Mouse (Mus musculus) gonadal fat pad, adult 2 months (tissue): Measurements from ENCODE around the gene Cacna2d2. TPM values are rescaled to one million over a fixed set of nuclear protein-coding genes. Genes with fewer than 3 reads are reported as not detected.

ENCODE experiments used
- DNase-seq: peaks from one replicate; pipeline ENCODE4 v3.0.0-alpha.2; 2012; ENCODE audit warnings: low read depth
- polyA plus RNA-seq: library from polyadenylated mRNA; depleted of rRNA; stranded (reverse); fragments of >200 nt; gene quantifications from 2 replicates; pipeline ENCODE4 v1.2.3, GENCODE M21; 2012; rRNA removed

The Cacna2d2 gene
- 2.2 TPM in 2 replicates for polyA plus RNA-seq

DNA sequence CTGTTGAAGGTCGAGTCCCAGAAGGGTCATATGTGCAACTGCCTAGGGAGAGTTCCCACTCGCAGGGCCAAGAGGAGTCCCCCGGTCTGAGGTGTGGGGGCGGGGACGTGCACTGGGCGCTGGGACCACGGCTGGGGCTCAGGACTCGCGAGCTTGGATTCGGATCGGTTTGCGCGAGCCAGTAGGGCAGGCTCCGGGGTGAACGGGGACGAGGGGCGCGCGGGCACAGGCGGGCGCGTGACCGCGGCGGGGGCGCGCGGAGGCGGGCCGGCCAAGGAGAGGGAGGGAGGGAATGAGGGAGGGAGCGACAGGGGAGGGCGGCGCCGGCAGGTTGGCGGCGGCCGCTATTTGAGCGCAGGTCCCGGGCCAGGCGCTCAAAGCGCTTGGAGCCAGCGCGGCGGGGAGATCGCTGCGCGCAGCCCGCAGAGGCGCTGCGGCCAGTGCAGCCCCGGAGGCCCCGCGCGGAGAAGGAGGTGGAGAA is at the start of gene Cacna2d2:
Cacna2d2 (plus strand) TSS at position 122 of the 481 bp plus-strand sequence.
- no peak for DNase-seq

DNA sequence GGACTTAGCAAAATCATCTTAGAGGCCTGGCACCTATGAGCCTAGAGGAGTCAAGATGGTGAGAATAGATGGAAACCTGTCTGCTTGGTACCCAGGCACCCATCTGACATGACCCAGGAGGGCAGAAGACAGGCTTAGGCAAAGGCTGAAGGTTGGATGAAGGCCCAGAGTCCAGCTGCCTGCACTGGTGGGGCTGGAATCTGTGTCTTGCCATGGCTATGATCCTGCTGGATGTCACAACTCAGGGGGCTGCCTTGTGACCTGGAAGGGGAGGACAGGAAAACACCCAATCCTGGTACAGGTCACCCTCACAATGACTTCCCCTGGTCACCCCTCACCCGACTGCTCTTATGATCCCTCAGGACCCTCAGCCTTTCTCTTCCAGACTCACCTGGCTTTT is 44.6 kb upstream of the Cacna2d2 start:
- DNase-seq = no peak

DNA sequence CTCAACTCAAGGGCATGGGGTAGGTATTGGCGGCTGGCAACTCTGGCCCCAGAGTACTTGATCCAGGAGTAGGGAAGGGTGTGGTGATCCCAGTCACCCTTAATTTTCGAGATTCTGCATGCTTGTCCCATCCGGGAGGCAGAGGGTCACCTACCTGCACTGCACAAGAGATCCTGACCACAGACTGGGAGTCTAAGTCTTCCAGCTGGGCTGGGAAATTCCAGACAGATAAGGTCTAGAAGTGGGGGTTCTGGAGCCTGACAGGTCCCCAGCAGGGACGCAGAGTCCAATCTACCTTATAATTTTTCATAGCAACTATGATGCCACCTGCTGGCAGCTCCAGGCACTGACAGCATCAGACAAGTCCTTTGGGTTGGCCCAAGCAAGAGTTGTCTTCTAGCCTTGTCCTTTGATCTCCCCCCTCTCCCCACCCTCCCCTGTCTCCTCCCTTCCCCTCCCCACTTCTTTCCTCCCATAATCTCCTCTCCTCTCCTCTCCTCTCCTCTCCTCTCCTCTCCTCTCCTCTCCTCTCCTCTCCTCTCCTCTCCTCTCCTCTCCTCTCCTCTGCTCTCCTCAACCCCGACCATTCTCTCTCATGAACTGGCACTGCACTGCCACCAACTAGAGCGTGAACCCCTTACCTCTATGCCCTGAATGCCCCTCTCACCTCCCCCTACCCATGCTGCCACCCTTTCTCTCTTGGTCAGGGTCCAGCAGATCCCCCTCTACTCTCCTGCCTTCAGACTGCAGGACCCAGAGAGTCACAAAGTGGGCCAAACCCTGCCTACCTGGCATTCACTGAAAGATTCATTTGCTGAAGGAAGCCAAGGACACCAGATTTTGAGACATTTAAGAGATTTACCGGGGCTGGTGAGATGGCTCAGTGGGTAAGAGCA is 43.3 kb upstream of the Cacna2d2 start:
- no peak for DNase-seq

DNA sequence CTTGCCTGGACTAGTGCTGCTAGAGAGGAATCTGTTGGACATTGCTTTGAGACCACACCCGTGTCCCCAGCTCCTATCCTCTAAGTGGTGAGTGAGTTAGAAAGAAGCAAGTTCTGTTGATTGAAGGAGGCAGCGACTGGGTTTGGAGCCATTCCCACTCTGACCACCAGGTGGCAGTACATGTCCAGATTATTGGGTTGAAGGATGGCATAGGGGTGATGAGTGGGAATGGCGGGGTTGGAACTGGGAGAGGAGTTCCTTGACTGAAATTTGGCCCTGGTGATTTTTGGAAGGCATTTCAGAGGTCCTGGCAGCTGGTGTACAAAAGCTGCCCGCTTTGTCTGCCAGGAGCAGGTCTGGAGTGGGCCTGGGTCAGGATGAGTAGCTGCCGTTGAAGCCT is 41.8 kb upstream of the Cacna2d2 start:
- DNase-seq = no peak

DNA sequence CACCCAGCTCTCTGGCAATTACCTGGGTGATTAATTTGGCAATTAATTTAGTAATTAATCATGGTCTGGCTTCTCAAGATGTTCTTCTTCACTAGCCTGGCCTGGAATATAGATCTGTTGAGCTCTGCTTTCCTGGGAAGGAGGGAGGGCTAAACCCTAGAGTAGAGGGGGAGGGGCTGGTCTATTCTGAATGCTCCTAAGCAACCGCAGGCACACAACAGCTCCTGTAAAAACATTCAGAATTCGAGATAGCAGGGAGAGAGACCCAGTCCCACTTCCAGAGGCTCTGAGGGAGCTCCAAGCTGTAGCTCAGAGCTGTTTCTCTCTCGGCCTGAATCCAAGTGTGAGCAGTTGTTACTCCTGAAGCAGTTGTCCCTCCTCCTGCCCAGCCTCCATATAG is 38.4 kb upstream of the Cacna2d2 start:
- DNase-seq = no peak

DNA sequence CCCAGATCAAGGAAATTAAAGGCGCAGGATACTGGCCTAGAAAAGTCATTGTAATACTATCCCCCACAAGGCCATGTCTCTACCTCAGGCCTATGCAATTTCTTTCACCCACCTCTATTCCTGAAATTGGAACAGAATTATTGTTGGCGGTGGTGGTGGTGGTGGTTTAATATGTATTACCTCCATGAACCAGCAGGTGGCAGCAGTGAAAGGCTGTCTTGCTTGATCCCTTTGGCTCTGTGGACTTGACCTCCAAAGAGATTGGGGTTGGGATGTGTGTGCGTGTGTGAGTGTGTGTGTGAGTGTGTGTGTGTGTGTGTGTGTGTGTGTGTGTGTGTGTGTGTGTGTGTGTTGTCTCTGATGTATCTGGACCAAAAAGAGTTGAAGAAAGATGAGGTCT is 32.8 kb upstream of the Cacna2d2 start:
- no peak for DNase-seq

DNA sequence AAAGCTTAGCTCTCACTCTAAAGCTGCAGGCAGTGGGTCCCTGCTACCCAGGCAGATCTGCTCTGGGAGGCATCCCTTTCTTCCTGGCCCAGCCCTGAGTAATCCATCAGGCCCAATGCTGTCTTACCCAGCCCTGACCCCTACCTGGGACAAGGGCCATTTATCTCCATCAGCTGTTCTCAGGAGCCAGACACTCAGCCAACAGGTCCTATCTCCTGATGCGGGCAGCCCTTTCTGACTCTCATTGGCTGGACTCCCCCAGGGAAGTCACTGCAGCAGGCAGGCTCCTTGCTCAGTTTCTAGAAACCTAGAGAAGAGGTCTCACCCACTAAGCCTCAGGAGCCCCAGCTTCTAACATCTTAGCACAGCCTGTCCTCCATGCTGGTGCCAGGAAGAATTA is 31.1 kb upstream of the Cacna2d2 start:
- DNase-seq = no peak

DNA sequence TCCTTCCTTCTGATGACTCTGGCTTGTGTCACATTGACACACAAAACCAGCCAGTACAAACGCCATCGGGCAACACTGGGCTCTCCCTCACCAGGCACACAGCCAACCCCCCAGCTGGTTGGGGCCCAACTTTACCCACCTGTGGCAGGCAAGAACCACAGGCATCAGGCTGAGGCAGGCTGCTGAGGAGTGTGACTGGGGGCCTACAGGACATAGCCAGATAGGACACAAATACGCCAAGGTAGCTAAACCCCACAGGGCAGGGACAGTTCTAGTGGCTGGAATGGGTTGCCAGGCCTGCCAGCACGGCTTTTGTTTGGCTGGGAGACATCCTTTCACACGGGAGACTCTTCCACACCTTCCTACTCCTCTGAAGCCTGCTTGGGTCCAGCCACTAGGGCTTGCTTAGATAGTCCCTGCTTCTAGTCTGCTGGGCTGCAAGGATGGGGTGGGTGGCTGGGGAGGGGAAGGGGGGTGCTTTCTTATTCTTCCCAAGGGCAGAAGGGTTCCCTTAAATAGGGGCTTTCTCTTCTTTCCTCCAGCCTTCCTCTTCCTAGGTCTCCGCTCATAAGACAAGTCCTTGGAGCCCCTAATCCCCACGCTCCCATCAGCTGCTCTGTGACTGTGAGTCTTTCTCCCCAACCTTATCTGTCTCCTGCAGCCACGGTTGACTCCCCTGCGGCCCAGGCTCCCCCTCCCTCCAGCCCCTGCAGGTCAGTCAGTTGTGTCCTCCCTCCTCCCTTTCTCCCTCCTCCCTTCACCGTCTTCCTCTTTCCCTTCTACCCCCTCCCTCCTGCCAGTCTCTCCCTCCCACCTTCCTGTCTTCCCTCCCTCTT is 29.9 kb upstream of the Cacna2d2 start:
- no peak for DNase-seq

DNA sequence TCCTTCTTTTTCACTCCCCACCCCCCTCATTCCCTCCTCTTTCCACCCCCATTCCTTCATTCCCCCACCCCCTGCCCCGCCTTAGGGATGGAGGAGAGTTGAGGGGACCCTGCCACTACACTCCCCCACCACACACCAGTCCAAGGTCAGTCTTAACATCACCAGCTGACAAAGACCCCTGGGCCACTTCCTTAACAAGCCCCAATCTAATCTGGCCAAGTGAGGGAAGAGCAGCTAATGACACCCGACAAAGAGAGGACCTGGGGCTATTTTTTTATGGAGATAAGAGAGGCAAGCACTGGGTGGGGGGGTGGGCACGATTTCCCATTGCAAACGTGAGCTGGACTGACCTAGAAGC is 29.3 kb upstream of the Cacna2d2 start:
- DNase-seq = no peak

DNA sequence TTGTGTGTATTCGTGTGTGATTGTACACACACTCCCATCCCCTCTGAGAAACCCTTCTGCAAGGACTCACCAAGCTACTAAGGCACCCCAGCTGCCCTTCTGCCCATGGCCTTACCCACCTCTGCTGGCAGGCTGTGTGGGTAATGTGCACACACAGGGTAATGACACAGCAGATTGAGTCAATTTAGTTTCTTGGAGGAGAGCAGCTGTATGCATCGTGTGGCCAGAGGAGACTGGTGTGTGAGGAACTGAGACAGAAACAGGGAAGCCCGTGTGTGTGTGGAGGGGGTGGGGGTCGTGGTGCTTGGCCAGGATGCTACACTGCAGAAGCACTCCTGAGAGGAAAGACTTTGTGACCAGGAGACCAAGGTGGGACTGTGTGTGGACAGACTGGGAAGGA is 27.0 kb upstream of the Cacna2d2 start:
- DNase-seq = no peak

DNA sequence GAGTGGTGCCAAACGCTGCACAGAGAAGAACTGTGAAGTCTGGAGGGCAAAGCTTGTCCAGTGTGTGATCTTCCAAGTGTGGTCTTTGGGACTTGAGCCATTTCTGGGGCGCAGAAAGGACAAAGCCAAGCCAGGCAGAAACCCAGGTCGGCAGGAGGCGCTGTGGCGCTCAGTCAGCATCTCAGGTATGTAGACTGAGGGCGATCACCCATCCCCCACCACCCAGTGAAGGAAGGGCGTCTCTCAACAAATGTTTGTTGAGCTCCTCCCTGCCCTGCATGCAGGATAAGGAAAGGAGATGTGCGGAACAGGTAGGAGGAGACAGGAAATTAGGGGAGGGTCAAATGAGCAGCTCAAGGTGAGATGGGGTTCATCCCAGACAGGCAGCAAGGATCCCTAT is 24.8 kb upstream of the Cacna2d2 start:
- DNase-seq = no peak

DNA sequence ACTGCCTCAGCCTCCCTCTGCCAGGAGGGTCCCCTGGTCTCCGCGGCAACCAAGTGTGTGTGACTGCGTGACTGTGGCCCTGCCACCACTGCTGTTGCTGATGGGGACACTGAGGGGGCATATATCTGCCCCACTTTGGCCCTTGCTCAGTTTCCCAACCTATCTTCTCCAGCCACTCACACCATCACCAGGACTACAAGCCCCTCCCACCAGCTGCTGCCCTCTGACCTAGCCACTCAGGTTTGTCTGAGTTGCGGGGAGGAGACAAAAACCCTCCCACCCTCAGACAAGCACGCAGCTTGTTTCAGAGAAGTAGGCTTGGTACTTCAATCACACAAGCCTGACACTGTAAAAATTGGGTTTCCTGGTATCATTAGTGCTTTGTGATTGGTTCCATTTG is 24.0 kb upstream of the Cacna2d2 start:
- no peak for DNase-seq

DNA sequence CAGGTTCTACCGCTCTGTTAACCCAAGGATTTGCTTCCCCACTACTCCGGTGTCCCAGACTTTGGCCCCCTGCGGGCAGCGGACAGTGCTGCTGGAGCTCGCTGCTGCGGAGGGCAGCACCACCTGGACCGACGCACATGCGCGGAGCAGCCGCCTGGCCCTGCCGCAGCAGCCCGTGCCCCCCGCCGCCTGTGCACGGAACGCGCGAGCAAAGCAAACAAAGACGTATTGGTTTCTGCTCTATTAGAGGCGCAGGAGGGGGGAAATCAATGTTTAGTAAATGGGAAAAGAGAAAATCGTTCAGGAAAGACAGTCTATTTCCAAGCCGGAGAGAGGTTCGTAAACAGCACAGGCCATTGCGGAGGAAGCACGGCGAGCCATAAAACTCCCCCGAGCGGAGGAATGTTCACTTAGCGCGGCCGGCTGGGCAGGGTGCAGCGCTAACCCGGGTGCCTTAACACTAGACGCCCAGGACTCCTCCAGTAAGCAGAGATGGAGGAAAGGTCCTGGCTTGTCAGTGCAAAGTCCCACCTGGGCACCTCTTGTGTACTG is 21.4 kb upstream of the Cacna2d2 start:
- no peak for DNase-seq

DNA sequence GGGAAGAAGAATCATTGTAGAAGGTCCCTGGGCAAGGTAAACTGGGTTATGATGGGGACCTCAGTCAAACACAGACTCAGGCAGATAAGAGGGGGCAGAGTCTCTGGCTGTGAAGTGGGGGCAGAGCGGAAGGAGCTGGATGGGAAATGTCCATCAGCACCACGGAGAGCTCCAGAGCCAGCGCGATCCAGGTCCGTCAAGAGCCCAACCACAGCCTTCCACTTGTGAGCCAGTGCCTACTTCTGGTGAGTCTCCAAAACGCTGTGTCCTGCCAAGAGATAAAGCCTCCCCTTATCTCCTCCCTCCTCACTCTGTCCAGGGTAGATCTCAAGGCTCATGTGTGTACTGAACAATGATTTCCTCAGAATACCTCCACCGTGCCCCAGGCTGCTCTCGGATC is 17.7 kb upstream of the Cacna2d2 start:
- no peak for DNase-seq

DNA sequence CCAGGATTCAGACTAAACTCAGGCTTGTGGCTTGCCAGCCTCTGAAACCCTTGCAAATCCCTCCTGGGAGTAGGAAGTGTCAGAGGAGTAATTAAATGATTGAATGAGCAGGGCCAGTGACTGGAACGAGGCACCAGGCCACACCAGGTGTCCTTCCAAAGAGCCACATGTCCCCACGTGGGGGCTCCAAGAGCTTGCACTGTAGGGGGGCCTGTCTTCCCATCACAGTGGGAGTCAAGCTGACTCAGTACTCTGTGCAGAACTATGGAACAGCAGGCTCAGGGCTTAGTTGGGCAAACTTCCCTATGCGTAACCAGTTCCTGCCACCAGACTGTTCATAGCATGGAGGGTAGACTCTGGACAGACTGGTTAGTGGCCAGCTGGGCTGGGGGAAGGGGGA is 15.0 kb upstream of the Cacna2d2 start:
- DNase-seq = no peak

DNA sequence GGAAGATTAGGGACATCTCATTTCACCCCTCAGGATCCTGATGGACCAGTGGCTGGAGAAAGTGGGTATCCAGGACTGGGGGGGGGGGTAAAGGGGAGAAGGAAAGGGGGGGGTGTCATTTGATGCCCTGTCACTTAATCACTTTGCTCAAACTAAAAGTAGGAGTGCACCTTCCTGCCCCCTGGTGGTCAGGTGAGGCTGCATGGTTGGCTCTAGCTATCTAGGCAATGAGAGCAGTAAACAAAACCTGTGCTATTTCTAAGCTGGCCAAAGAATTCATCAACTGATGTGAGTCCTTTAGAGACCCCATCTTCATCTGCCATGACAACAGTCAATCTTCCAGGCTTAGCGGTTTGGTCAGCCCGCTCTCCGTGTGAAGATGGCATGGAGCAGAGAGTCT is 12.7 kb upstream of the Cacna2d2 start:
- DNase-seq = no peak

DNA sequence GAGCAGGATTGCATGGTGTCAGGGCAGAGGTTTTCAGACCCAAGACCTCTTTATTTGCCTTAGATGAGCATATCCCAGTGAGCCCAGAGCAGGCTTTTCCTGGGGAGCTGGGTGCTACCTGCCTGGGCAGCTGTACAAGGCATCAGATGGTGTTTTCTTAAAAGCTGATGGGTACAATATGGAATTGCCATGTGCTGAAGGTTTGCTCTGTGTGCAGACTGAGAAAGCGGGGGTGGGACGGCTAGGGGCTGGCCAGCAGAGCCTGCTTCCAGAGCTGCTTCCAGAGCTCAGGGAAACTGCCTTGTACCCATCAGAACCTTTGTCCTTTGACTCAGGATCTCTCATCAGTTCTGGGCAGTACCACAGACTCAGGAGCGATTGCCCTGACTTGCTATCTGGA is 11.7 kb upstream of the Cacna2d2 start:
- no peak for DNase-seq

DNA sequence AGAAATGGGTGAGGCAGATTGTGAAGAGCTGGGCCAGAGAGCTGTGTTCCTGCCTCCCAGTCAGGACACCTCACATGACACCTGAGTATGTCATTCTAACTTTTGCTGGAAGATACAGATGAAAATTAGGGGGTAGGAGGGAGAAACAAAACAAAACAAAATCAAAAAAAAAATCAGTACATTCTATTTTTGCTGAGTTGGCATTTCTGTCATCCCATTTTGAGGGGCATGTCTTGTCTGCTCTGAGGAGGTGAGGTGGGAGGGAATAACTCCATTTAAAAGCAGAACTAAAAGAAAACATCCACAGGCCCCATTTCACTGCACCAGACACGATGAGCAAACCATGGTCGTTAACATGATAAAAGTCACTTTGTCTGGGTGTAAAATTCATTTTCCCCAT is 11.1 kb upstream of the Cacna2d2 start:
- no peak for DNase-seq

DNA sequence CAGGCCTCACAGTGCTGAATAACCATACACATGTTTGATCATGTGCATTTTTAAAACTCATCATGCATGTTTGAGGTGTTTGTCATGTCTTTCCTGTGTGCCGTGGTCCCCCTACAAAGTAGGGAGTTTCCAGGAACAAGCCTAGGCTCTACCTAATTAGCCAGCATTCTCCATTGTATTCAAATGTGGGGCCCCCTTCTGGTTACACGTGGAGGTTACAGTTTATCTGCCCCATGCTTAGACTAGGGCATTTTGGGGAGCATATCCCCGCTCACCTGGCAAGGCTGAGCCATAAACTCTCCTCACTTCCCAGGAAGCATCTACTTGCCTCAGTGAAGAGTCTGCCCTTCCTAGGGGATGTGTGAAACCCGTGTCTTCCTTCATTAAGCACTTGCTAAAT is 3.0 kb upstream of the Cacna2d2 start:
- no peak for DNase-seq

DNA sequence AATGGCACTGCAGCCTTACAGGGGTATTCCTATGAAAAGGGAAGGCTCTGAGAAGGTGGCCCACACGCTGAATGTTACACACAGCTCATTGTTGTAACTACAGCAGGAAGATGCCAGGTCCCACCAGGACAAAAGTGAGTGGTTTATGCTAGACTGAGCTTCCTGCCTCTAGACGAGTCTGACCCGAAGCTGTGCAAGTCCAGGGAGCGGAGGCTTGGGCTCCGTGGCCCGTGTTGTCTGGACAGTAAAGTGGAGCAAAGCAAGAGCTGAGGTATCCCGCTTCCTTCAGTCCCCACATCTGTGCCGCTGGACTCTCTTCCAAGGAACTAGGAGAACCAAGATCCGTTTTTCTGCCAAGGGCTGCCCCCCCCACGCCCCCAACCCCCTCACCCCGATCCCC is 444 bp upstream of the Cacna2d2 start:
- DNase-seq = no peak

DNA sequence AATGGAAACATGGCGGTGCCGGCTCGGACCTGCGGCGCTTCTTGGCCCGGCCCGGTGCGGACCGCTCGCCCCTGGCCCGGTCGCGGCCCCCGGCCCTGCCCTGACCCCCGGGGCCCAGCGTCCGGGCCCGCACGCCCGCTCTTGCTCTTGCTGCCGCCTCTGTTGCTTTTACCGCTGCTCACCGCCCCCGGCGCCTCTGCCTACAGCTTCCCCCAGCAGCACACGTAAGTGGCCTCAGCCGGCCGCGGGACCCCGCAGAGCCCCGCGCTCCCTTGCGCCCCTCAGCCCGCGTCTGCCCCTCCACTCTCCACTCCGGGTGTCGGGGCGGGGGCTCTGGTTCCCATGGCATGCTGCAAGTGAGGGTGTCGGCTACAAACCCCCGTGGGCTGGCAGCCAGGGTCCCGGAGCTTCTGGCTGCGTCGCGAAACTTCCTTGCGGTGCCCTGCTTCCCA is 674 bp downstream of the Cacna2d2 start:
- no peak for DNase-seq

DNA sequence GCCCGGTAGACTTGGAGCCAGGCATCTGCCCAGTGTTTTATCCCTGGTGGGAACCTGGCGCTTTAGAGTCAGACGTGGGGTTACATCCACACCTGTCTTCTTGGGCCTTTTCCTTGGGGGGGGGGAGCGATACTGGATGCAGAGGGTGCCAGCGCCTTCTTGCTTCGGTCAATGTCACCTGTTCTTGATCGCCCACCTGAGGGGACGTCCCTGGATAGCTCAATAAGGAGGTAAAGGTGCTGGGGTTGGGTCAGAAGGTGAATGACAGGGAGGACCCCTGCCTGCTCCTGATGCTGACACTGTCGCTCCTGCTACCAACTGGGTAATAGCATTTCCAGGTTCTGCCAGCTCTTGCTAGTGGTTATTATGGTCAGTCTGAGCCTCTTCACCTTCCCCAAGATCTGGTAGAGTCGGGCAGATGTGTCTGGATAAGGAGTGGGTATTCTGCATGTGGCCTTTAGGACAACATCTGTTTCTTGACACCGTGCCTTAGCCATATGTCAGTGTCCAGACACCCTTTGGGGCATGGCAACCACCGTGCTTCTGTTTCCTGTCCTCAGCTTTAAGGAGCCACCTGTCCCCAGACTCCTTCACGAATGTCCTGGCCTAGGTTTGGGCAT is 1.4 kb downstream of the Cacna2d2 start:
- no peak for DNase-seq
